Mouse (Mus musculus): ENCODE data around the gene Ttyh2.

- TF ChIP-seq CTCF (IDR thresholded peaks at IDR 0.05; ENCODE audit: low read depth) (no peak), EP300 (IDR thresholded peaks at IDR 0.05; ENCODE audit: low read depth) (no peak)
Measured at GRCm38 (mm10) chr11:114662161-114662560, 13.1 kb upstream of the Ttyh2 start.

Measured in heart, postnatal 0 days (tissue).